In genomic region chr4:129385685-129386084, GRCm38 (mm10) we compare ENCODE assay signal across 24 mouse cellular contexts. TPM values are rescaled to one million over a fixed set of nuclear protein-coding genes. Genes with fewer than 3 reads are reported as not detected.
DNase-seq lines count a peak whose midpoint lies in the region; ATAC-seq and TF ChIP-seq lines count a peak whose summit lies in the region.
"Had no signal": no experiment of that assay in that cellular context is flagged by ENCODE, and none has a peak within 500 bp of the region (broad histone marks: within the 10 kb centered on the region; RNA-seq: fewer than 3 reads in every experiment).

No protein-coding gene starts in this region.

- H3K4me3 ChIP-seq in brown adipose tissue, adult 24 weeks (ENCODE audit: insufficient read depth, low read depth, low read length): peak overlapping the region; percentile 39; the same call in 1 of the 2 replicates
- H3K4me3 ChIP-seq in liver, embryonic 15.5 days (replicated peaks): no peak overlapping the region
- no peak overlapping the region for H3K4me3 ChIP-seq in stomach, postnatal 0 days (ENCODE audit: low read depth, low read length)
- H3K4me3 ChIP-seq in left cerebral cortex, adult 2 months: no peak overlapping the region
- H3K4me3 ChIP-seq: embryonic facial prominence, embryonic 12.5 days; erythroblast, embryonic 14.5 days; heart, embryonic 12.5 days; hindbrain, embryonic 12.5 days; limb, embryonic 10.5 days; lung, embryonic 15.5 days had no signal

- DNase-seq in lung, adult 18-20 months: peak; percentile 39 to 48
- no peak for DNase-seq in lung, postnatal 25 days (ENCODE audit: low spot score)
- DNase-seq in stomach, postnatal 0 days (ENCODE audit: low spot score): peak; percentile 54
- DNase-seq in left cerebral cortex, adult 2 months (ENCODE audit: extremely low spot score in 1 of 2, low spot score in 2 of 2): no peak
- DNase-seq in urinary bladder, postnatal 14 days (ENCODE audit: low spot score): no peak
- DNase-seq: adrenal gland, adult 2 months; cerebellum, adult 9-11 months; gastrocnemius, postnatal 36 days; heart, postnatal 14 days; kidney, adult 8-10 months; kidney, postnatal 36 days; layer of hippocampus, adult 9-11 months; right cerebral cortex, postnatal 4 days; thymus, postnatal 25 days had no signal

- TF ChIP-seq CTCF in stomach, postnatal 0 days (IDR thresholded peaks at IDR 0.05; ENCODE audit: low read depth): no peak
- TF ChIP-seq CTCF in left cerebral cortex, adult 2 months (IDR thresholded peaks at IDR 0.05): no peak

- no peak overlapping the region; the same call in 1 of the 2 replicates for H3K4me2 ChIP-seq in liver, embryonic 15.5 days
- H3K4me2 ChIP-seq in stomach, postnatal 0 days (replicated peaks; ENCODE audit: low read depth): no peak overlapping the region
- H3K4me2 ChIP-seq: embryonic facial prominence, embryonic 12.5 days; heart, embryonic 12.5 days; hindbrain, embryonic 12.5 days; lung, embryonic 15.5 days; midbrain, embryonic 11.5 days had no signal

- peaks cover 4% of the 10 kb centered on the region; the same call in 1 of the 2 replicates for H3K4me1 ChIP-seq in brown adipose tissue, adult 24 weeks (ENCODE audit: control insufficient read depth, insufficient read depth, insufficient read length, low read length)
- H3K4me1 ChIP-seq in liver, embryonic 15.5 days (replicated peaks): peaks cover 36% of the 10 kb centered on the region
- H3K4me1 ChIP-seq in stomach, postnatal 0 days (replicated peaks; ENCODE audit: control insufficient read depth, insufficient read depth): no peaks in the 10 kb centered on the region
- H3K4me1 ChIP-seq: embryonic facial prominence, embryonic 12.5 days; heart, embryonic 12.5 days; limb, embryonic 10.5 days had no signal

- 71% methylated on average over 11 of the region's 11 CpGs for WGBS in liver, embryonic 15.5 days (ENCODE audit: insufficient replicate concordance)
- WGBS in stomach, postnatal 0 days: 70% methylated on average over 11 of the region's 11 CpGs

- no peaks in the 10 kb centered on the region for H3K27me3 ChIP-seq in liver, embryonic 15.5 days
- no peaks in the 10 kb centered on the region for H3K27me3 ChIP-seq in stomach, postnatal 0 days (ENCODE audit: control insufficient read depth, insufficient read depth, low read length)
- H3K27me3 ChIP-seq: embryonic facial prominence, embryonic 12.5 days; heart, embryonic 12.5 days; hindbrain, embryonic 12.5 days; lung, embryonic 15.5 days had no signal

- TF ChIP-seq EP300 in stomach, postnatal 0 days (optimal IDR thresholded peaks at IDR 0.05): no peak

- no peaks in the 10 kb centered on the region for H3K36me3 ChIP-seq in liver, embryonic 15.5 days (replicated peaks)
- H3K36me3 ChIP-seq in stomach, postnatal 0 days (ENCODE audit: control insufficient read depth, insufficient read depth, low read length): no peaks in the 10 kb centered on the region
- H3K36me3 ChIP-seq: embryonic facial prominence, embryonic 12.5 days; heart, embryonic 12.5 days; hindbrain, embryonic 12.5 days; limb, embryonic 10.5 days; lung, embryonic 15.5 days had no signal

- intact Hi-C loops in left cerebral cortex, adult 2 months (cut with DNase I): no loop called here

- no peak for ATAC-seq in liver, embryonic 15.5 days (ENCODE audit: insufficient read depth)
- peak; percentile 22; the same call in 1 of the 2 replicates for ATAC-seq in stomach, postnatal 0 days (ENCODE audit: low FRiP score, low TSS enrichment)
- ATAC-seq: forebrain, embryonic 14.5 days had no signal

- no peaks in the 10 kb centered on the region for H3K9me3 ChIP-seq in liver, embryonic 15.5 days (replicated peaks)
- no peaks in the 10 kb centered on the region for H3K9me3 ChIP-seq in stomach, postnatal 0 days (ENCODE audit: control insufficient read depth, low read length)
- H3K9me3 ChIP-seq: embryonic facial prominence, embryonic 12.5 days; heart, embryonic 12.5 days; hindbrain, embryonic 12.5 days; limb, embryonic 10.5 days; lung, embryonic 15.5 days had no signal

- no peak overlapping the region for H3K9ac ChIP-seq in liver, embryonic 15.5 days
- H3K9ac ChIP-seq in stomach, postnatal 0 days (ENCODE audit: low read length): no peak overlapping the region
- H3K9ac ChIP-seq: embryonic facial prominence, embryonic 12.5 days; heart, embryonic 12.5 days; hindbrain, embryonic 12.5 days; lung, embryonic 15.5 days had no signal

- H3K27ac ChIP-seq in brown adipose tissue, adult 24 weeks (replicated peaks; ENCODE audit: low read depth, low read length): no peak overlapping the region
- H3K27ac ChIP-seq in liver, embryonic 15.5 days (replicated peaks): peak overlapping the region; percentile 71; the same call in 1 of the 2 replicates
- H3K27ac ChIP-seq in stomach, postnatal 0 days (replicated peaks): peak overlapping the region; percentile 61
- no peak overlapping the region for H3K27ac ChIP-seq in left cerebral cortex, adult 2 months
- H3K27ac ChIP-seq: embryonic facial prominence, embryonic 12.5 days; hindbrain, embryonic 12.5 days; limb, embryonic 10.5 days had no signal

RNA-seq across cellular contexts. Expression of gene Zbtb8a, which starts 7.8 kb away (rescaled TPM):
- polyA plus RNA-seq in brown adipose tissue, adult 24 weeks (2012; ENCODE audit: insufficient read depth, insufficient read length, missing spikeins): 1.5 and 3.4 TPM in 2 replicates
- 2.3 TPM in 2 replicates for polyA plus RNA-seq in liver, embryonic 15.5 days (2015; fragmentation: Nextera tagmentation; extraction: Ambion mirVana)
- polyA plus RNA-seq in stomach, postnatal 0 days (2015; fragmentation: Nextera tagmentation; extraction: Ambion mirVana): 12.2 and 13.0 TPM in 2 replicates
- 1 to 10 TPM; 5.1 to 5.8 TPM for total RNA-seq in left cerebral cortex, adult 2 months (2021)

RNA-seq across cellular contexts. Expression of gene Zbtb8os, which starts 50.2 kb away (rescaled TPM):
- polyA plus RNA-seq in brown adipose tissue, adult 24 weeks (2012; ENCODE audit: insufficient read depth, insufficient read length, missing spikeins): 92.1 and 127 TPM in 2 replicates
- 23.5 and 23.8 TPM in 2 replicates for polyA plus RNA-seq in liver, embryonic 15.5 days (2015; fragmentation: Nextera tagmentation; extraction: Ambion mirVana)
- polyA plus RNA-seq in stomach, postnatal 0 days (2015; fragmentation: Nextera tagmentation; extraction: Ambion mirVana): 41.7 and 42.5 TPM in 2 replicates
- 10 to 100 TPM; 29.4 to 30.1 TPM for total RNA-seq in left cerebral cortex, adult 2 months (2021)

RNA-seq across cellular contexts. Expression of gene Rbbp4, which starts 50.5 kb away (rescaled TPM):
- 77.7 and 87.6 TPM in 2 replicates for polyA plus RNA-seq in brown adipose tissue, adult 24 weeks (2012; ENCODE audit: insufficient read depth, insufficient read length, missing spikeins)
- polyA plus RNA-seq in liver, embryonic 15.5 days (2015; fragmentation: Nextera tagmentation; extraction: Ambion mirVana): 222 and 261 TPM in 2 replicates
- 149 and 153 TPM in 2 replicates for polyA plus RNA-seq in stomach, postnatal 0 days (2015; fragmentation: Nextera tagmentation; extraction: Ambion mirVana)
- 100 to 1,000 TPM; 115 to 123 TPM for total RNA-seq in left cerebral cortex, adult 2 months (2021)

RNA-seq across cellular contexts. Expression of gene Zbtb8b, which starts 55.0 kb away (rescaled TPM):
- polyA plus RNA-seq in brown adipose tissue, adult 24 weeks (2012; ENCODE audit: insufficient read depth, insufficient read length, missing spikeins): not detected in 2 replicates
- polyA plus RNA-seq in liver, embryonic 15.5 days (2015; fragmentation: Nextera tagmentation; extraction: Ambion mirVana): 0.79 and 1.2 TPM in 2 replicates
- 0.68 and 0.72 TPM in 2 replicates for polyA plus RNA-seq in stomach, postnatal 0 days (2015; fragmentation: Nextera tagmentation; extraction: Ambion mirVana)
- 1 to 10 TPM; 5.0 to 5.2 TPM for total RNA-seq in left cerebral cortex, adult 2 months (2021)
- total RNA-seq: gastrocnemius, postnatal 36 days had no signal
- polyA plus RNA-seq: adrenal gland, adult 2 months; erythroblast, embryonic 14.5 days had no signal

Comparison
In these comparisons a context has a peak if more than half of its experiments do, and no peak if none do; other contexts are left out.
1. DNase-seq: peak in lung, adult 18-20 months (2 of 2) and stomach, postnatal 0 days (single experiment); none in lung, postnatal 25 days (single experiment), left cerebral cortex, adult 2 months (0 of 2) and urinary bladder, postnatal 14 days (single experiment).
2. H3K27ac ChIP-seq: peak in liver, embryonic 15.5 days (single experiment) and stomach, postnatal 0 days (single experiment); none in brown adipose tissue, adult 24 weeks (single experiment) and left cerebral cortex, adult 2 months (single experiment).